Mouse (Mus musculus) ovary, postnatal 10 days (tissue): ENCODE results near the gene Tmprss3.

ENCODE experiments used
- DNase-seq: peaks from one replicate; pipeline ENCODE4 v3.0.0; 2022; ENCODE audit warnings: low spot score

The Tmprss3 gene

DNA sequence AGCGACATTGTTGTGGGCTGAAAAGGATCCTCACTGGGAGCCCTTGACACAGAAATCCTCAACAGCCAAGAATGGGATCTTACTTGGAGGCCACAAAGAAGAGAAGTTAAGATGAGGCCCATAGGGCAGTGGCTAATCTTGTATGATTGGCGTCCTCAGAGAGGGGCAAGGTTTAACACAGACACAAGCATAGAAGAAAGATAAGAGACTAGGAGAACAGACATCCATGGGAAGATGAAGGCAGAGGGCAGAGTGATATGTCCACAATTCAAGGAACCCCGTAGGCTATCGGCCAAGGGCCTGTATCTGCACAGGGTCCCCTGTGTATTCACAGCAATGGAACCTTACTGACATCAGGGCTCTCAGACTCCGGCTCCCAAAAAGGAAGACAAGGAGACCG is 3.6 kb downstream of the Tmprss3 start:
- DNase-seq = no peak

DNA sequence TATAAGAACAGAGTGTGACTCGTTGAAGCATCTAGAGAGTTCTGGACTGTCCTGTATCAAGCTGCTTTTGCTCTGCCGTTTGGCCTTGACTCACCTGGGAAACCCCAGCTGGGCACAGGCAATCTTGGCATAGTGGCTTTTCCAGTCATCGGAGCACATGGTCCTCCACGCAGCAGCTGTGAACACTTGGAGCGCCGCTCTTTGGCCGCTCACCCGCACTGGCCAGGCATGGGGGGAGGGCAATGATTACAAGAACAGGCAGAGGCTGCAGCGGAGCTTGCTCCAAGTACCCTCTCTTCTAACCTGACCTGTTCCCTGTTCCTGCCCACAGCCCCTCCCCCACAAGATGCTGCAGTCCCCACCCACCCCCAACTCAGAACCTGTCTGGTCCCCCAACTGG is 5.4 kb downstream of the Tmprss3 start:
- DNase-seq = no peak

DNA sequence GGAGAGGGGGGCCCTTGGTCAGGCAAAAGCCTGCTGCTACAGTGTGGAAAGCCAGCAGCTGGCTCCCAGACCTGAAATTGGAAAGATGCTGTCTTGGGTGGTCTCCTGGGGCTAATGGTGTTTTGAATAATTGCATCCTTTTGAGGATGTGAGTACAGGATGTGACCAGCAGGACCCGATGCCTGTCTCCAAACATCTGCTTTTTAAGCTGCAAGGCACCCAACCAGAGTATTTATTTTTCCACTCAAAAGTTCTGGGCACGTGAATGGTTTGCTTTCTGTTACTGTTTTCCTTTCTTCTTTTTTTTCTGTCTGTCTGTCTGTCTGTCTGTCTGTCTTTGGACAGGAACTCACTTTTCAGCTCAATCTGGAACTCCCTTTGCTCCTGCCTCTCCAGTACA is 6.1 kb downstream of the Tmprss3 start:
- DNase-seq = no peak

DNA sequence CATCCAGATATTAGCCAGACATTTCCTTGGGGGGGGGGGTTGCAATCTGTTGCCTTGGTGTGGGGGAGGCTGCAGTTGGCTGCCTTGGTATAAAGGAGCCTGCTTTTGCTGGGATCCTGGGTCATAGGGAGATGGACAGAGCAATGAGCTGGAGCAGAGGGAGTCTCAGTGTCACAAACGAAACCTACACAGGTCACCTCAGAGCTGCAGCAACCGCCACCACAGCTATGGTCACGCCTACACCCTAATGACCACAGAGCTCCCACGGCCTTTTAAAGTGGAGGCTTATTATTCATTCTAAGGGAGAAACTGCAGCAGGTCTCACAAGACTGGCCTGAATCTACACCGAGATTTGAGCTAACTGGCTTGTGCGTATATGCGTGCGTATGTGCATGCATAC is 7.0 kb downstream of the Tmprss3 start:
- no peak for DNase-seq

DNA sequence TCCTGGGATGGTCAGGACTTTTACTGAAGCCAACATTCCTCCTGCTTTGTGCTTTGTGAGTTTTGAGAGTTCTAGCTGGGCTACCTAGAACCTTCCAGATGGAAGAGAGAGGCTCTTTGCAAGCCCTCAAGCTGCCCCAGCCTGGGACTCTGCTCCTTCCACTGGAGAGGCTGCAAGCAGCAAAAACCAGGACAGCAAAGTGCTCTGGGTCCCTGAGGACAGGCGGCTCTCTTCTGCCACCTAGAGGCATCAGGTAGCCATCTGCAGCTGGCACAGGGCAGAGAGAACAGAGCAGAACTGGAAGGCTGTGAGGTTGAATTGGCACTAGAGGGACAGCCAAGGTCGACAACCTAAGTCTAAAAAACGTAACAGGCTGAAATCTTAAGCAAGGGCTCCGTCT is 11.4 kb downstream of the Tmprss3 start:
- DNase-seq = peak; percentile 29

DNA sequence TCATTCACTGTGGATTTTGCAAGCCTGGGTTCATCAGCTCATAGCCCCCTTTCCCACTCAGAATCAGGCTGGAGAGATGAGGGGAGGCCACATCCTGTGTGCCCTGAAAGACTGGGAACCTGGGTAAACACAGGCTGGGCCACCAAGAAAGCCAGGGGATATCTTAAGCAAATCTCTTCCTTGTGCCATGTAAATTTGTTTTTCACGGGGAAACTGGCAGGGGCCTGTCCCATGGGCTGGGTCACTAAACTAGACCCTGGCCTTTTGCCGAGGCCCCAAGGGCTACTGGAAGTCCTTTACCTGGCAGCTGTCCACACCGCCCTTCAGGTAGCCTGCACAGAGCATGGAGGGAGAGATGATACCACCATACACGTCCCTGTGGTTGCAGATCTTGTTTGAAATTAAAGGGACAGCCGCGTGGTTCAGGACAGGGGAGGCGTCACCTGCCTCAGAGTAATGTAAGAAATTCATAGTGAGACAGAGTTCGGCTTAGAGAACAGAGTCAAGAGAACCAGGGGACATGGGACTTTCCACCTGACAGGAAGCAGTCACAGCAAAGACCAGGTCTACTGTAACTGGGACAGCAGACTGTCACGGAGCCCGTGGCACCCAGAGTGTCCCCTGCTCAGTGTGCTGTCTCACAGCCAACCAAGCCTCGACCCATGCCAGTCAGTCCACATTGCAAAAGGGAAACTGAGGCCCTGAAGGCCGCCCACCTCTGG is 14.3 kb downstream of the Tmprss3 start:
- no peak for DNase-seq

DNA sequence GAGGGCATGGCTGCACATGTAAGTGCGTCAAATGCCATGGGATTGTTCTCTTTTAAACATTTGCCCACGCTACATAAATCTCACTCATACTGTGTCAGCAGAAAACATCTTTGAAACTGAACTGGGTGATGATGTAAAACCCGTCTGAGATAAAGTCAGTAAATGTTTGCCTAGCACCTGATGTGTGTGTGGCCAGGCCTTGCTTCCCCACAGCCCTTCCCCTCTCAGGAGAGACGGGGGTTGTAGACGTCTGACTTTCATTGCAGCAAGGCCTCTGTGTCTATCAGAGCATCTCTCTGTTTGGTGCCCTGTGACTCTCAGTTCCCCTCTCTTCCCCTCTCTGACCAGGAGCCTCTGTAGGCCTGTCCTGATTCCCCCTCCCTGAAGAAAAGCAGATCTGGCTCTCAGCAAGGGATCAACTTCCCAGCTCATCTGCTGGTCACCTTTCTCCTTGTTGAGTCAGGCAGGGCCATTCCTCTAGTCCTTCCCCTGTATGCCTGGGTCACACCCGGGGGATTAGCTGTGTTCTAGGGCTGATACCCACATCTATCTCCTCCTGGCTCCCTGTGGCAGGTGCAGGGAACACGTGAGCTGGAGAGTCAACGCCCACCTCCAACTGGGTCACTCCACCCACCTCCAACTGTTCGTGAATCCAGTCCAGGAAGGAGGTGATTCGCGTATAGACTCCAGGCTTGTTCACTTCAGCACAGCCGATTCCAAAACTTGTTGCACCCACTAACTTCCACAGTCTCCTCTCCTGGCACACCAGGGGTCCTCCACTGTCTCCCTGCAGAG is 15.4 kb downstream of the Tmprss3 start:
- no peak for DNase-seq

DNA sequence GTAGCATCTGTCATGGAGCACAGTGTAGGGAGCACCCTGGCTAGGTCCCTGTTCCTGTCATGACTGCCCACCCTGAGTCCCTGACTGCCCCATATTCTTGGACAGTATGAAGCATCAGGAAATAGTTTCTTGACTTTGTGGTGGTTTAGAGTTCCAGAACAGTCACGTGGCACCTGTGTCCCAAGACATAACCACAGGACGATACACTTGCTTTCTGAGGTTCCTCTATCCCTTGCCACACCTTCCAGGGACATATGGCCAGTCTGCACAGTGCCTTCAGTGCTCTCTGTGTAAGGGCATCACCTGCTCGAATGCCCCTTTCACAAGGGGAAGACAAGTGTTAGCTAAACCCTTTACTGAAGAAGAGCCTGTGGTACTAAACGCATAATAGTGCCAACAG is 17.3 kb downstream of the Tmprss3 start:
- no peak for DNase-seq

DNA sequence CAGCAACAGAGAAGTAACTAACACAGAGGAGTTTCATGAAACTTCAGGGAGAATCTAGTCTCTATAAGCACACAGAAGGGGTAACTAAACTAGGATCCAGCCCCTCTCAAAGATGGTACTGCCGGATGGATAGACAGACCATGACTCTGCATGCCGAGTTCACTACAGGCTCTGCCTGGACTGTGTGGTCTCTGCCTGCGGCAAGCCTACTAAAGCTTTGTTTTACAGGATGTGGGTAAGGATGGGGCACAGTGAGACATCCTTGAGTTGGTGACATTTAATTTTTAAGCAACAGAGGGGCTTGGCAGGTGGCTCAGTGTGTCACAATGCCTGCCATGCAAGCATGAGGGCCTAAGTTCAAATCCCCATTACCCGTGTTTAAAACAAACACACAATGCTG is 22.5 kb downstream of the Tmprss3 start:
- DNase-seq = no peak

DNA sequence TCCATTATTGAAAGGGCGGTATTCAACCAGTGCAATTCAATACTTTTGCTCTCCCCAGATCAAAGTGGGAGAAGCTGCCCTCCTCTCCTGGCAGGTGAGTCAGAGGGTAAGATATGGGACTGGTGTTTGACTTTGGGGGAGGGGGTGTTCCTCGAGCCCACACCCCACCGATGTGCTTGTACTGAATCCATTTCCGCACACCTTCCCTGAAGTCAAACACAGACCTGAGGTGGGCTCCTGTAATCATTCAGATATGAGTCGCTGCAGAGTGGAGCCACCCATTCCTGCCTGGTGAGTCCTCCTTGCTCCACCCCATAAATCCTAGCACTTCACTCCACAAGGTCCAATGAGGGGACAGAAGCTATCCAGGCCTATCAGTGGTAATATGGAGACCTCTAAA is 29.0 kb downstream of the Tmprss3 start:
- DNase-seq = no peak

DNA sequence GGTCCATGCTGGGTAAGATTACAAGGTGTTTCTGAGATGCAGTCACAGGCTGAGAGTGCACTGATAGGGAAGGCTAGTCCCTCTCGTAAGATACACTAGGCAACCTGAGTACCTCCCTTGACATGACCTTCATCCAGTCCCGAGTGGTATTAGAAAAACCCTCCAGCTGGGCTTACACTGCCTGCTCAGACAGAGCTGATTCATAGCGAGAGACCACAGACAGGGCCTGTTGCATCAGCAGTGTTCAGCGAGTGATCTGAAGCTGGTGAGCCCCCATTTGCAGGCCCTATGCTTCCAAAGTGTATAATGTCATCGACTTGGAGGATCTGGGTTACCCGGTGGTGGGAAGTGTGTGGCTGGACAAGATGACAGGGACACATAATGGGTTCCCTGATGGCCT is 33.6 kb downstream of the Tmprss3 start, which contains the start of gene Tff1:
Tff1 (minus strand) TSS at position 151 of the 400 bp plus-strand sequence.
- no peak for DNase-seq

DNA sequence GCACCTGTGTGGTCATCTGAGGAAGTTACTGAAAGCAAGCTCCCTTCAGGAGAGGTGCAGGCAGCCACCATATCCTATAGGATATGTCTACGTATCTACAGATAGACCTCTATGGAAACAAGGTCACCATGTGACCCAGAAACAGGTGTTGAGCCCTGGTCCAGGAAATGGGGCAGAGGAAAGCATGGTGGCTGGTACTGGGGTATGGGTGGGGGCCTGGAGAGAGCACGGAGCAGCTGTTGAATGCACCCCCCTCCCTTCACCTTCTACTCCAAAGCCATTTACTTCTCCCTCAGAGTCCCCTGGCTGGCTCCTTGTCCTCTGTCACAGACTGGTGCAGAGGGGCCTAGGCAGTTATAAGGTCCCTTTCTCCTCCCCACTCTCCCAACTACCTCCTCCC is 35.0 kb downstream of the Tmprss3 start:
- no peak for DNase-seq

DNA sequence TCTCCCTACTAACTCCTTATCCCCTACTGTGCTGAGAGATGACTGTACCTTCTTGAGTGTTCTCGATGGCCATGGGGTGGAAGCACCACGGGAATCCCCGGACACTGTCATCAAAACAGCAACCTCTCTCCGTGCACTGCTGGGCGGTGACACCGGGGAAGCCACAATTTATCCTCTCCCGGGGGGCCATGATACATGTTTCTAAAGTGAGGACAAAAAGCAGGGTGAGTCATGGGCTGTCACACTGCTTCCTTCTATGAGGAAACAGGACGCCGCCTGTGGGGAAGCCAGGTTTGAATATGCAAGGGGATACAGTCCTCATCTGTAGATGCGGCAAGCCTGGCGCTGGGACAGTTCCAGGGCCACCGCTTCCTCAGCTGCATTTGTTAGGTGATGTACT is 36.2 kb downstream of the Tmprss3 start:
- no peak for DNase-seq

DNA sequence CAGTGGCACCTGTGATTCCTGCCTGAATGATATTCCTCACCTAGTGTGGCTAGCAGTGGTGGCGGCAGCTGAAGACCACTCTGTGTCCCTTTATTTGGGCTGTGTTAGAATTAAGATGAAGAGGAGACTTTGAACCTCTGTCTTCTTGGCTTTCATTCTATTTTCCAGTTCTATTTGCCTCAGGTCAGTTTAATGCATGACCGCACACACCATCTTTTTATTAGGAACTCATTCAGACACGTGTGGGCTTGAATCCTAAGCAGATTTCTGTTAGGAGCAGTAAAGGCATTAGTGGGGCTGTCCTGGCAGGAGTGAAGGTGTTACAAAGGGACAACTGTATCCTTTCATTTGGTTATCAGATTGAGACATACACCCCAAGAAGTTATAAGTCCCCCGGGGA is 38.5 kb downstream of the Tmprss3 start:
- no peak for DNase-seq

DNA sequence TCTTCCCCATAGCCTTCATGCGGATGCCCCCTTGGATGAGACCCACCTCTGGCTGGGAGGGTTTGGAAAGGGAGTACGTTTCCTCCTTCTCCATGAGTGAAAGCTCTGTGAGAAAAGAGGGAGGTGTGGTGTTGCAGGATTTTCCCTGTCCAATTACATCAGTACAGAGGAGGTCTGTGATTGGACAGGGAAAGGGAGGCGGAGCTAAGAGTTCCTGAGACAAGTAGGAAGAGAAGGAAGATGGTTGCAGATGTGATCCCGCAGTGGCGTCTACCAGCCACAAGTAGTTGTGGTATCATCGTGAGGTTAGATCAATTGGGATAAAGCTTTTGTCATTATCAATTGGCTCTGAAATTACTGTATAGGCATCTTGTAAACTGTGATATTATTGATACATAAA is 40.9 kb downstream of the Tmprss3 start:
- DNase-seq = no peak

DNA sequence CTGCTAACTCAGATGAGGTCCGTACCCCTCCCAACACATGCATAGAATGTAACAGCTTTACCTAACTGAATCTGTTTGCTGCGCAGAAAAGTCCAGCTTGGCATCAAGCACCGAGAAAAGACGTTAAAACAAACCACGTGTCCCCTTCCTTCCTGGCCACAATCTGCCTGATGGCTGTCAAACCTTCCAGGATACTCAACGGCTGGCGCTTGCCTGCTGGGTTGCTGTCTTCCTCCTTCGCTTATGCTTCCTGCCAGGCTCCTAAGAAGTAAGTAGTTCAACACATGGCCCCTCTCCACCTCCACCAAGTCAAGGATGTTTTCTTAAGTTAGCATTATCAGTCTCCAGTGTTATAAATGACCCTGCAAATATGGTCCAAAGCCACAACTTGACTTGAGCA is 45.0 kb downstream of the Tmprss3 start:
- no peak for DNase-seq

DNA sequence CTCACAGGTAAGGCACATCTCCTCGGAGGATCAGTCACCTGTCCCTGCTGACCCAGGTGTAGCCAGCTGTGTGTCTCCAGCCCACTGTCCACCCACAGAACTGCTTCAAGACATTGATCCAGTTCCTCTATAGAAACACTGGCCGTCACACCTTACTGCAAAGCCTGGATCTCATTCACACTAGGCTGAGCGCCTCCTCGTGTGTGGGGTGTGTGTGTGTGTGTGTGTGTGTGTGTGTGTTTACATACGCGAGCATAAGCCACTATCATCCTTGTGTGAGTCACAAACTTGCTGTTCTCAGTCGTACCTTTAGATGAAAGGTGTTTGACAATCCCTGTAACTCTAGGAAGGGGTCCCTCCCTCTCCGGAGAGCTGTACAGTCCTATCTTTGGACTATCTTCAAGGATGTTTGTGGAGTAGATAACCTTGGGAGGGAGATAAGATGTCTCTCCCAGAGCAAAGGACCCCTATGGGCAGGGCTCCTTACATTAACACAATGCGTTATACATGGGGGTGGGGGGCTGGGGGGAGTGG is 45.7 kb downstream of the Tmprss3 start:
- no peak for DNase-seq

DNA sequence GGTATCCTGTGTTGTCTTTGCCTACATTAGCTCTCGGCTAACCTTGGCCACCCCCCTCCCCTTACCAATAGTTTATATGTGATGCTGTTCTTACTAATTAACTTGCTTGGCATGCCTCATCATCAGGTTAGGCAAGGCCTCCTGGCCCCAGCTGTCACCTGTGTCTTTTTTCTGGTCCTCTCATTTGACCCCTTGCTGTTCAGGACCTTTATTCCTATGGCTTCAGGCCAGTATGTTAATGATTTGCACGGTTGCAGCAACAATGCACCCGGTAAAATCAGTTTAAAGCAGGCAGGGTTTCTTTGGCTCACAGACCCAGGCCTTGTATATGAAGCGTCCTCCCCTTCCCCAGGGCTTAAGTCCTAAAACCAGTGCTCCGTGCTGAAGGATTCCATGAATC is 46.3 kb downstream of the Tmprss3 start:
- DNase-seq = no peak

DNA sequence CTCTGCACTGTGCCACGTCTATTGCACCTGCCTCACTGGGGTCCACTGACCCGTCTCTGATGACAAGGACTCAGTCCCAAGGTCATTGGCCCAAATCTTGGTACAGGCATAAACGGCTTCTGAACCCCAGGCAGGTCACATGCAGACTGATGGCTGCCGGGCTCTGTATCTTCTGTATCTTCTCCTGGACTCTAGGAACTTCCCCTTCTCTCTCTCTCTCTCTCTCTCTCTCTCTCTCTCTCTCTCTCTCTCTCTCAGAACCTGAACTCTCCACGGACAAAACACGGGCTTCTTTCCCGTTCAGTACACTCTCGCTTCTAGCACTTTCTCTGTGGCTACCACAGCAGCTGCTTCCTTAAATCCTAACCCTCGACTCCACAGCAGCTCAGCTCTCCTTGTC is 52.8 kb downstream of the Tmprss3 start:
- DNase-seq = no peak

DNA sequence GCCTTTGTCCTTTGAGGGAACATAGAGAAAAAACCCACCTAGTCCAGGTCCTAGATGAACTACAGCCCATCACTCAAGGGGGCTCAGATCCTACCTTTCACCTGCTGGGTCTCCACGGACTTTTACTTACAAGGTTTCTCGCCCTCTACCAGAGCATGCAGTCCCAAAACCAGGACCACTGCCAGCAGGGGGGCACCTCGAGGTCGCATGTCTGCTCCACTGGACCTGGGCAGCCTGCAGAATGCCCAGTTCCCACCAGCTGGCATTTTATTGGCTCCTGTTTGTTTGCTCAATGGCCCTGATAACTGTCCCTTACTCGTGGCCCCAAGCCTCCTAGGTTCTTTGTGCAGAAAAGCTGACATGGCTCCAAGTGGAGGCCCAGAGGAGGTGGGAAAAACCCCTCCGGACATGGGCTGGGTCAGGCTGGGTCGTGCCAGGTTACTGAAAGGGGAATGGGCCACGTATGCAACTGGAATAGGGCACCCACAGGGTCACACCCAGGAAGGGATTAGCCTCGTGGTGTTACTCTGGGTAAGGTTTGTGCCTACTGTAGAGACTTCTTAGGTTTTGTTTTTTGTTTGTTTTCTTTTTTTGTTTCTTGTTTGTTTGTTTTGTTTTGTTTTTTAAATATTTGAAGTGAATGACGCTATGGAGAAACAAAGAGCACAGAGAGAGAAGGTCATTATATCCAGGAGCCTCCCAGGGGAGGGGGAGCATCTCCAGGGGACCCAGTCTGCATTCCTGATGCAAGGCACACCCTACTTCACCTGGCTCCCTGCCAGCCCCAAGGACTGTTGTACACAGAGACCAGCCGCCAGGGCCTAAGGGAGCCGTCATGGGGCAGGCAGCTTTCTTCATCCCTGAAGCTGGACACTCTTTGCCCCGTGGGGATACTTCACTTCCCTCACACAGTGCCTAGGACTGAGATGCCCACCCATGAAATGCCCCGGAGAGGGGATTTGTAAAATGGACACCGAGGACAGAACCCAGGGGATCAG is 54.4 kb downstream of the Tmprss3 start, which contains the start of gene Tff2:
Tff2 (minus strand) TSS at position 243 of the 998 bp plus-strand sequence.
- no peak for DNase-seq

DNA sequence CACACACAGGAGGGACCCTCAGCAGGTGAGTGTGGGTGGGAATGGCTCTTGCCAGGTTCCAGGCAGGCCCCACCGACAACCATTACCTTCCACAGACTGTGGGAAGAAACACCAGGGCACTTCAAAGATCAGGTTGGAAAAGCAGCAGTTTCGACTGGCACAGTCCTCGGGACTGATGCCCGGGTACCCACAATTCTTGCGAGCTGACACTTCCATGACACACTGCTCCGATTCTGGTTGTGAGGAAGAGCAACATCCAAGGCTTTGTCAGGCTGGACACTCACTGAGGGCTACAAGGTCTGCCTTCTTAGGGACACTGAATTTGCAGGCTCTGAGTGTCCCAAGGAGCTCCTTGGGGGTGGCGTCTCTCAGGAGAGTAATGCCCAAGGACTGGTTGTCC is 56.7 kb downstream of the Tmprss3 start:
- no peak for DNase-seq

DNA sequence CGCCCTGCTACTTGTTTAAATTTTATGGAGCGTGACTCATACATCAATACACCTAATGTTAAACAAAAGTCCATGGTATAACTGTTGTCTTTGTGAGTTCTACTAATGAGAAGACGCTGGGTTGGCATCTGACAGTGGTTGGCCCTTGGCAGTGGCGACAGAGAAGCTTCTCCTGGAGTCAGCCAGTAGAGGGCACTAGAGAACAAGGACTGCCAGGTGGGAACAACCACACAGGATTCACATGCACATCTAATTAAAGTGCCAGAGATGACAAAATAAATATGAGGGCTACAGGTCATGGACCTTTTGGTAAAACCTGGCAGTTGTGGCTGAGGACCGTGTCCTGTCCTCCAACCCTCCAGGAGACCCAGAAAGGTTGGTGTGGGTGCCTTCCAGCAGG is 60.4 kb downstream of the Tmprss3 start:
- DNase-seq = no peak
